Mouse (Mus musculus): ENCODE results near the gene Fgfrl1. TPM values are rescaled to one million over a fixed set of nuclear protein-coding genes. Genes with fewer than 3 reads are reported as not detected.
"Not testable (repeated sequence)": the region's sequence is repeated elsewhere in the genome, so short reads cannot be mapped to it uniquely, and the experiment has no call there.

The Fgfrl1 gene
- polyA plus RNA-seq, 1 experiment from 2014 or later, result 45.1 TPM

DNA sequence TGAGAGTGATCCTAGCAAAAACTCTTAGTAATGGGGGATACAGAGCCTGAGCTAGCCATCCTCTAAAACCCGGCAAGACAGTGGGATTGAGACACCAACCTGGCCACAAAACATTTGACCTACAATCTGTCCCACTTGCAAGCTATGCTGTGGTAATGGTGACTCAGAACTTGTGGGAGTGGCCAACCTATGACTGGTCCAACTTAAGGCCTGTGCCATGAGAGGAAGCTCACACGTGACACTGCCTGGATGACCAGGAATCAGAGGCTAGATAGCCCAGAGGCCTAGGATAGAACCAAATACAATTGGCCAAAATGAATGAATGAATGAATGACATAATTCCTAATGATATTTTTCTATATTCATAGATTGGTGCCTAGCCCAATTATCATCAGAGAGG lies 49.7 kb downstream of the Fgfrl1 start:
- Histone ChIP-seq H3K27me3 (replicated peaks; ENCODE audit: control insufficient read depth, insufficient read depth, low read length) (no peaks in the 10 kb centered on the region), H3K27ac (replicated peaks; ENCODE audit: low read depth, low read length) (no peak overlapping the region), H3K9ac (ENCODE audit: low read depth, low read length) (no peak overlapping the region), H3K36me3 (ENCODE audit: control insufficient read depth, insufficient read depth, low read length) (no peaks in the 10 kb centered on the region), H3K4me3 (ENCODE audit: low read depth, low read length) (no peak overlapping the region), H3K4me2 (ENCODE audit: low read depth, low read length) (no peak overlapping the region), H3K9me3 (ENCODE audit: control insufficient read depth, low read length) (no peaks in the 10 kb centered on the region), H3K4me1 (ENCODE audit: control insufficient read depth, insufficient read depth, low read length) (no peaks in the 10 kb centered on the region)
- WGBS, result 86% methylated on average over 2 of the region's 2 CpGs
- ATAC-seq (ENCODE audit: low read depth) (no peak), DNase-seq (ENCODE audit: low spot score) (no peak)

GRCm38 (mm10) chr5:108742596-108742995 lies 50.4 kb downstream of the Fgfrl1 start:
- no peaks in the 10 kb centered on the region for H3K4me1 ChIP-seq (ENCODE audit: control insufficient read depth, insufficient read depth, low read length)
- H3K4me2 ChIP-seq (ENCODE audit: low read depth, low read length), result no peak overlapping the region
- no peak overlapping the region for H3K27ac ChIP-seq (replicated peaks; ENCODE audit: low read depth, low read length)
- no peak for ATAC-seq (ENCODE audit: low read depth)
- H3K36me3 ChIP-seq (ENCODE audit: control insufficient read depth, insufficient read depth, low read length), result no peaks in the 10 kb centered on the region
- H3K4me3 ChIP-seq (ENCODE audit: low read depth, low read length), result no peak overlapping the region
- WGBS, result 72% methylated on average over 2 of the region's 2 CpGs
- H3K27me3 ChIP-seq (replicated peaks; ENCODE audit: control insufficient read depth, insufficient read depth, low read length), result no peaks in the 10 kb centered on the region
- no peak for DNase-seq (ENCODE audit: low spot score)
- H3K9ac ChIP-seq (ENCODE audit: low read depth, low read length), result no peak overlapping the region
- H3K9me3 ChIP-seq (ENCODE audit: control insufficient read depth, low read length), result no peaks in the 10 kb centered on the region

DNA sequence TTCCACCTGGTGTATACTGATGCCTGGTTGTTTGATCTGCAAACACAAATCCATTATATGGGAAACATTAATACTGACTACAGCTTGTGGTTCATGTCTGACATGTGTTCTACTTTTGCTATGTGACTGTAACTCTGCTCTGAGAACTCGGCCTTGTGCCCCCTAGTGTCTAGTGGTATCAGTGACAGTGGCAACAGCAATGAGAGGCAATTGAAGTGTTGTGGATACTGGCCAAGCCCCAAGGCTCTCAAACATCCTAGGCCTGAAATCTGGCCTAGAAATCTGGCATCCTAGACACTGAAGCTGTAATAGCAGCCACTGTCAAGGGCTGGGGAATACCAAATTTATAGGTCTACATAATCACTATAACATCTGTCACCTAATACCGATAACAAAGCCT lies 51.7 kb downstream of the Fgfrl1 start:
- DNase-seq (ENCODE audit: low spot score) (no peak), ATAC-seq (ENCODE audit: low read depth) (no peak)
- Histone ChIP-seq H3K4me2 (ENCODE audit: low read depth, low read length) (no peak overlapping the region), H3K27me3 (replicated peaks; ENCODE audit: control insufficient read depth, insufficient read depth, low read length) (no peaks in the 10 kb centered on the region), H3K4me1 (ENCODE audit: control insufficient read depth, insufficient read depth, low read length) (no peaks in the 10 kb centered on the region), H3K36me3 (ENCODE audit: control insufficient read depth, insufficient read depth, low read length) (no peaks in the 10 kb centered on the region), H3K4me3 (ENCODE audit: low read depth, low read length) (no peak overlapping the region), H3K27ac (replicated peaks; ENCODE audit: low read depth, low read length) (no peak overlapping the region), H3K9me3 (ENCODE audit: control insufficient read depth, low read length) (no peaks in the 10 kb centered on the region), H3K9ac (ENCODE audit: low read depth, low read length) (no peak overlapping the region)
- 48% methylated on average over 2 of the region's 2 CpGs for WGBS

- Histone ChIP-seq H3K36me3 (ENCODE audit: control insufficient read depth, insufficient read depth, low read length) (no peaks in the 10 kb centered on the region), H3K9ac (ENCODE audit: low read depth, low read length) (no peak overlapping the region), H3K4me2 (ENCODE audit: low read depth, low read length) (no peak overlapping the region), H3K4me1 (ENCODE audit: control insufficient read depth, insufficient read depth, low read length) (no peaks in the 10 kb centered on the region), H3K27me3 (replicated peaks; ENCODE audit: control insufficient read depth, insufficient read depth, low read length) (no peaks in the 10 kb centered on the region), H3K27ac (replicated peaks; ENCODE audit: low read depth, low read length) (no peak overlapping the region), H3K4me3 (ENCODE audit: low read depth, low read length) (no peak overlapping the region), H3K9me3 (ENCODE audit: control insufficient read depth, low read length) (no peaks in the 10 kb centered on the region)
- no peak for ATAC-seq (ENCODE audit: low read depth)
- no peak for DNase-seq (ENCODE audit: low spot score)
- 73% methylated on average over 3 of the region's 3 CpGs for WGBS
Observed at GRCm38 (mm10) chr5:108744629-108745028, 52.4 kb downstream of the Fgfrl1 start.

- Histone ChIP-seq H3K27me3 (replicated peaks; ENCODE audit: control insufficient read depth, insufficient read depth, low read length) (no peaks in the 10 kb centered on the region), H3K9ac (ENCODE audit: low read depth, low read length) (no peak overlapping the region), H3K4me3 (ENCODE audit: low read depth, low read length) (no peak overlapping the region), H3K4me2 (ENCODE audit: low read depth, low read length) (no peak overlapping the region), H3K9me3 (ENCODE audit: control insufficient read depth, low read length) (no peaks in the 10 kb centered on the region), H3K27ac (replicated peaks; ENCODE audit: low read depth, low read length) (no peak overlapping the region), H3K4me1 (ENCODE audit: control insufficient read depth, insufficient read depth, low read length) (no peaks in the 10 kb centered on the region), H3K36me3 (ENCODE audit: control insufficient read depth, insufficient read depth, low read length) (no peaks in the 10 kb centered on the region)
- no peak for DNase-seq (ENCODE audit: low spot score)
- ATAC-seq (ENCODE audit: low read depth), result no peak
- 79% methylated on average over 5 of the region's 5 CpGs for WGBS
Observed at GRCm38 (mm10) chr5:108750328-108751210, 58.4 kb downstream of the Fgfrl1 start.

- H3K9me3 ChIP-seq (ENCODE audit: control insufficient read depth, low read length); H3K27me3 ChIP-seq (replicated peaks; ENCODE audit: control insufficient read depth, insufficient read depth, low read length); H3K4me1 ChIP-seq (ENCODE audit: control insufficient read depth, insufficient read depth, low read length); H3K9ac ChIP-seq (ENCODE audit: low read depth, low read length); DNase-seq (ENCODE audit: low spot score); H3K36me3 ChIP-seq (ENCODE audit: control insufficient read depth, insufficient read depth, low read length); H3K27ac ChIP-seq (replicated peaks; ENCODE audit: low read depth, low read length); H3K4me3 ChIP-seq (ENCODE audit: low read depth, low read length); H3K4me2 ChIP-seq (ENCODE audit: low read depth, low read length); ATAC-seq (ENCODE audit: low read depth): not testable (repeated sequence)
- WGBS, result 91% methylated on average over 4 of the region's 4 CpGs
Observed at GRCm38 (mm10) chr5:108751258-108751657, 59.1 kb downstream of the Fgfrl1 start.

Other genes with a start within 250 kb of the Fgfrl1 start
- gene Mfsd7a, start 243.5 kb upstream of the Fgfrl1 start, polyA plus RNA-seq (2014; fragmentation: Nextera tagmentation; extraction: Ambion mirVana), result 0.42 and 0.58 TPM in 2 replicates
- 22.9 and 23.8 TPM in 2 replicates for gene Pcgf3, start 231.2 kb upstream of the Fgfrl1 start, polyA plus RNA-seq (2014; fragmentation: Nextera tagmentation; extraction: Ambion mirVana)
- gene Cplx1, start 142.4 kb upstream of the Fgfrl1 start, polyA plus RNA-seq (2014; fragmentation: Nextera tagmentation; extraction: Ambion mirVana), result 10.6 and 11.7 TPM in 2 replicates
- gene Gak, start 62.6 kb upstream of the Fgfrl1 start, polyA plus RNA-seq (2014; fragmentation: Nextera tagmentation; extraction: Ambion mirVana), result 46.2 and 48.6 TPM in 2 replicates
- gene Tmem175, start 62.6 kb upstream of the Fgfrl1 start, polyA plus RNA-seq (2014; fragmentation: Nextera tagmentation; extraction: Ambion mirVana), result 31.0 and 40.1 TPM in 2 replicates
- 13.6 and 14.5 TPM in 2 replicates for gene Idua, start 32.1 kb upstream of the Fgfrl1 start, polyA plus RNA-seq (2014; fragmentation: Nextera tagmentation; extraction: Ambion mirVana)
- gene Dgkq, start 22.7 kb upstream of the Fgfrl1 start, polyA plus RNA-seq (2014; fragmentation: Nextera tagmentation; extraction: Ambion mirVana), result 9.6 and 9.8 TPM in 2 replicates
- 1.2 and 1.6 TPM in 2 replicates for gene Slc26a1, start 16.8 kb upstream of the Fgfrl1 start, polyA plus RNA-seq (2014; fragmentation: Nextera tagmentation; extraction: Ambion mirVana)
- not detected in 2 replicates for gene Rnf212, start 82.6 kb downstream of the Fgfrl1 start, polyA plus RNA-seq (2014; fragmentation: Nextera tagmentation; extraction: Ambion mirVana)
- not detected in 2 replicates for gene Tmed11, start 103.0 kb downstream of the Fgfrl1 start, polyA plus RNA-seq (2014; fragmentation: Nextera tagmentation; extraction: Ambion mirVana)
- not detected in 2 replicates for gene Vmn2r8, start 116.5 kb downstream of the Fgfrl1 start, polyA plus RNA-seq (2014; fragmentation: Nextera tagmentation; extraction: Ambion mirVana)
- gene Vmn2r9, start 160.2 kb downstream of the Fgfrl1 start, polyA plus RNA-seq (2014; fragmentation: Nextera tagmentation; extraction: Ambion mirVana), result not detected in 2 replicates